Mouse (Mus musculus): Measurements from ENCODE around the gene B4galt5. TPM values are rescaled to one million over a fixed set of nuclear protein-coding genes. Genes with fewer than 3 reads are reported as not detected.
A peak's percentile ranks its signal among the peaks of the same experiment; 100 is the strongest.

The B4galt5 gene
- polyA plus RNA-seq, 2 experiments, result 2.3 TPM

DNA sequence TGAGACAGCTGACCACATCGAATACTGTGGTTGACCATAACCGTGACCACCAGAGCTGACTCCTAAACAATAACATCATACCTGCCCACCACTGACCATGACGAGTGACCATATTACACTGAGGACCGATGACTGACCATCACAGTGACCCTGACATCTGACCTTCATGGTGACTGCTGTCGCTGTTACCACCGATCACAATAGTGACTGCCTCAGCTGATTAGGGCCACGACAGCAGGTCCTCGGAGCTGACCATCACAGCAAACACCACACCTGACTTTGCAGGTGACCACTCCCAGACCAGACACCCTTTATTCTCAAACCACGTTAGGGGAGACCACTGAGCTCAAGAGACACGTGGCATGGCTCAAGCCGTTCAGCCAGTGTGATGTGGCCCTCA is 57.3 kb downstream of the B4galt5 start:
- Histone ChIP-seq H3K4me3 (ENCODE audit: insufficient read depth in 1 of 2, low read depth in 2 of 2, low read length in 2 of 2) (no peak overlapping the region), H3K9me3 (ENCODE audit: control insufficient read depth, low read length) (no peaks in the 10 kb centered on the region), H3K4me2 (ENCODE audit: low read depth) (peak overlapping the region; percentile 63), H3K27ac (peak overlapping the region; percentile 78), H3K27me3 (ENCODE audit: control insufficient read depth, insufficient read depth, low read length) (no peaks in the 10 kb centered on the region), H3K9ac (replicated peaks) (no peak overlapping the region; the same call in 1 of the 2 replicates), H3K4me1 (replicated peaks; ENCODE audit: control insufficient read depth in 2 of 2, insufficient read depth in 2 of 2, low read length in 1 of 2) (peaks cover 23 to 31% of the 10 kb centered on the region in 2 experiments), H3K36me3 (replicated peaks; ENCODE audit: control insufficient read depth, insufficient read depth, low read depth) (no peaks in the 10 kb centered on the region)
- ATAC-seq (ENCODE audit: insufficient read depth), result no peak
- 80% methylated on average over 11 of the region's 11 CpGs for WGBS (ENCODE audit: insufficient replicate concordance)
- DNase-seq (ENCODE audit: low read depth in 3 of 3, low spot score in 3 of 3), result no peak
- TF ChIP-seq CTCF (IDR thresholded peaks at IDR 0.05; ENCODE audit: low read depth) (no peak), EP300 (IDR thresholded peaks at IDR 0.05; ENCODE audit: low read depth) (no peak)

DNA sequence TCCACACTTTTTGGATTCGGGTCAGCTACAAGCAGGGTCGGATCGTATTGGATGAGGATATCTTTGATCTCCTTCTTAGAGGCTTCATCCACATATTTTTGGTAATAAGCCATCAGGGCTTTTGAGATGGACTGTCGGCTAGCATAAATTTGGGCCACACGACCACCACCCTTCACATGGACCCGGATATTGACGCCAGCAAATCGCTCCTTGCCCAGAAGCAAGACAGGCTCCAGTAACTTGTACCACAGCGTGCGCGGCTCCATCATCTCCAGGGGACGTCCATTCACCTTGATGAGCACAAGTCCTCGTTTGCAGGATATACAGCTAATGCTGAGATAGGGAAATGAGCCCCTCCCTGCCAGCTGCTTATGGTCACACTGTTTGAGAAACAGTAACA is 67.5 kb downstream of the B4galt5 start:
- Histone ChIP-seq H3K27ac (no peak overlapping the region), H3K4me3 (ENCODE audit: insufficient read depth in 1 of 2, low read depth in 2 of 2, low read length in 2 of 2) (no peak overlapping the region), H3K36me3 (replicated peaks; ENCODE audit: control insufficient read depth, insufficient read depth, low read depth) (no peaks in the 10 kb centered on the region), H3K9ac (replicated peaks) (no peak overlapping the region), H3K9me3 (ENCODE audit: control insufficient read depth, low read length) (no peaks in the 10 kb centered on the region), H3K4me1 (replicated peaks; ENCODE audit: control insufficient read depth in 2 of 2, insufficient read depth in 2 of 2, low read length in 1 of 2) (no peaks in the 10 kb centered on the region), H3K27me3 (ENCODE audit: control insufficient read depth, insufficient read depth, low read length) (no peaks in the 10 kb centered on the region), H3K4me2 (ENCODE audit: low read depth) (no peak overlapping the region)
- no peak for TF ChIP-seq EP300 (IDR thresholded peaks at IDR 0.05; ENCODE audit: low read depth)
- no peak for TF ChIP-seq CTCF (IDR thresholded peaks at IDR 0.05; ENCODE audit: low read depth)
- DNase-seq (ENCODE audit: low read depth in 3 of 3, low spot score in 3 of 3) (no peak), ATAC-seq (ENCODE audit: insufficient read depth) (no peak)
- WGBS (ENCODE audit: insufficient replicate concordance), result 73% methylated on average over 13 of the region's 13 CpGs

DNA sequence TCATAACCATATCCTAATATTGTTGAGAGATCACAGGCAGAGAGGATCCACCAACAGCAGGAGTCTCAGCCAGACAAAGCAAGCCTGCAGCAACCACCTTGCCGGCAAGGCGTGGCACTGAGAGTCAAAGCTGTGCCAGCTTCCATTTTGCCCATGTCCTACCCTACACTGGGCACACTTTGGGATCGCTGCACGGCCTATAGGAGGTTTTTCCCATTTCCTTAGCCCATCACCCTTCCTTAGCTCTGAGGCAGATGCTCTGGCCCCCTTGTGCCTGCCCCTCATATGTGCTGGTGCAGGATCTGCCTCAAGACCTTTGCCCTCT is 68.0 kb downstream of the B4galt5 start:
- Histone ChIP-seq H3K4me3 (ENCODE audit: insufficient read depth in 1 of 2, low read depth in 2 of 2, low read length in 2 of 2) (no peak overlapping the region), H3K36me3 (replicated peaks; ENCODE audit: control insufficient read depth, insufficient read depth, low read depth) (no peaks in the 10 kb centered on the region), H3K9ac (replicated peaks) (no peak overlapping the region), H3K9me3 (ENCODE audit: control insufficient read depth, low read length) (no peaks in the 10 kb centered on the region), H3K4me2 (ENCODE audit: low read depth) (no peak overlapping the region), H3K27ac (no peak overlapping the region), H3K4me1 (replicated peaks; ENCODE audit: control insufficient read depth in 2 of 2, insufficient read depth in 2 of 2, low read length in 1 of 2) (no peaks in the 10 kb centered on the region), H3K27me3 (ENCODE audit: control insufficient read depth, insufficient read depth, low read length) (no peaks in the 10 kb centered on the region)
- DNase-seq (ENCODE audit: low read depth in 3 of 3, low spot score in 3 of 3) (no peak), ATAC-seq (ENCODE audit: insufficient read depth) (peak; percentile 39; the same call in 1 of the 2 replicates)
- TF ChIP-seq CTCF (IDR thresholded peaks at IDR 0.05; ENCODE audit: low read depth), result no peak
- no peak for TF ChIP-seq EP300 (IDR thresholded peaks at IDR 0.05; ENCODE audit: low read depth)
- WGBS (ENCODE audit: insufficient replicate concordance), result 49% methylated on average over 4 of the region's 4 CpGs

DNA sequence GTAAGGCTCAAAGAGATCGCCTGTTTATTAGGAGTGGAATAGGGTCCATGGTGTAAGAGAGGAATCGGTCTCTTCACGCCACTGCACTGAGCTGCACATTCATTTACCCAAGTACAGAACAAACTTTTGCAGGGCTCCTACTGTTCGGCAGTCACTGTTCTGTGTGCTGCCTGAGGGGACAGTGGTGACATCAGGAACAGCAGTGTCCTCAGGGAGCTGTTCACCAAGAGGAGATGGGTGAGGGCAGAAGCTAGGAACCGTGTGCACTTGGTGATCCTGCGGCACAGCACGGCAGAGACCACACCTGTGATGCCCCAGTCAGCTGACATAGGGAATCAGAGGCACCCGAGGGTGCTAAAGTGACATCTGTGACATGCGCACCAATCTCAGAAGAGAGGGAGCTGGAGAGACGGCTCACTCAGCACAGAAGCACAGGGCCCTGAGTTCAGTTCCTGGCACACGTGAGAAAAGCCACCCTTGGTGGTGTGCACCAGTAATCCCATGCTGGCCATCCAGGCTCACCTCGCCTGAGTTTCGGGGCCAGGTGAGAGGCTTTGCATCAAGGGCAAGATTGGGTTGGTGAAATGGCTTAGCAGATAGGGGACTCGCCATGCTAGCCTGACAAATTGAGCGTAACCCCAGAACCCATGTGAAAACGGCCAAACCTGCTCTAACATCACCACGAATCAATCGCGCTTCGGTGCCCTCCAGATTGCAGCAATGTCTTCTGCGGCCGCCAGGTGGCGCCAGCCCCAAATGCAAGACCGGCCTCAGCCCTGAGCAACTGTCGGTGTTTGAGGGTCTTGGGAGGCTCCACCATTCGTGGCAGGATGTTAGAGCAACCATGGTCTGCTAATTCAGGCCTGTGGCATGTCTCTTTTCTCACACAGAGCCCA is 68.6 kb downstream of the B4galt5 start:
- Histone ChIP-seq H3K9ac (replicated peaks) (no peak overlapping the region), H3K27me3 (ENCODE audit: control insufficient read depth, insufficient read depth, low read length) (no peaks in the 10 kb centered on the region), H3K4me1 (replicated peaks; ENCODE audit: control insufficient read depth in 2 of 2, insufficient read depth in 2 of 2, low read length in 1 of 2) (no peaks in the 10 kb centered on the region), H3K4me2 (ENCODE audit: low read depth) (no peak overlapping the region), H3K4me3 (ENCODE audit: insufficient read depth in 1 of 2, low read depth in 2 of 2, low read length in 2 of 2) (no peak overlapping the region), H3K36me3 (replicated peaks; ENCODE audit: control insufficient read depth, insufficient read depth, low read depth) (no peaks in the 10 kb centered on the region), H3K9me3 (ENCODE audit: control insufficient read depth, low read length) (no peaks in the 10 kb centered on the region), H3K27ac (no peak overlapping the region)
- DNase-seq (ENCODE audit: low read depth in 3 of 3, low spot score in 3 of 3) (peak in 1 of 3 experiments; percentile 32), ATAC-seq (ENCODE audit: insufficient read depth) (peak; percentile 53)
- TF ChIP-seq EP300 (IDR thresholded peaks at IDR 0.05; ENCODE audit: low read depth) (no peak), CTCF (IDR thresholded peaks at IDR 0.05; ENCODE audit: low read depth) (peak; percentile 100)
- WGBS (ENCODE audit: insufficient replicate concordance), result 35% methylated on average over 26 of the region's 26 CpGs

DNA sequence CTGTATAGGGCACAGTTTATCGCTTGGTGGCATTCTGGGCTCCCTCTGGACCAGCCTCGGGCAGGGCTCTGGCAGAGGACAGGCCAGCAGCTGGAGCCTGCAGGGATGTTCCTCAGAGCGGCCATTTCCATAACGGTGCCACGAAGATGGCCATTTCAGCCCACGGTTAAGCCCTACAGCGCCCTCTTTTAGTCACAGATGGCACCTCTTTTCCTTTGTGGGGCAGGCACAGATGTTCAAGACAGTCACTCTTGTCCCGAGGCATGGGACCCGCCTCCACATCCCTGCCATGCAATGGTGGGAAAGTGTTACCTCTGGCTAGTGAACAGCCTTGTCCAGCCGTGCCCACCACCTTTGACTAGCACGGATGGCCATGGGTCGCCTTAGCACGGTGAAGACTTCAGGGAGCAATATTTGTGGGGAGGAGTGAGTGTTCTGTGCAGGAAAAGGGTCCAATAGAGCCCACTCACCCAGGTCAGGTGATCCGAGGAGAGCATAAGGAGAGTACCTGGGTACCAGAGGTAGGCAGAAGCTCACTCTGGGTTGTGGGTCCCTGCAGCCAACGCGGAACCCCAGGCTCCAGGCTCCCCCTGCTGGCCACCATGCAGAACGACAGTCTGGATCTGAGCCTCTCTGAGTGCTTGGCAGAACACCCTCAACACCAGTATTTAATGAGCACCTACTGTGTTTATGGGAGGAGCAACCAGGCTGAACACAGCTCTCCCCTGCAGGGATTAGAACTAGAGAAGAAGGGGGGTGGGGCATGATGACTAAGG is 70.0 kb downstream of the B4galt5 start:
- Histone ChIP-seq H3K27ac (no peak overlapping the region), H3K9me3 (ENCODE audit: control insufficient read depth, low read length) (no peaks in the 10 kb centered on the region), H3K36me3 (replicated peaks; ENCODE audit: control insufficient read depth, insufficient read depth, low read depth) (no peaks in the 10 kb centered on the region), H3K4me3 (ENCODE audit: insufficient read depth in 1 of 2, low read depth in 2 of 2, low read length in 2 of 2) (no peak overlapping the region), H3K4me1 (replicated peaks; ENCODE audit: control insufficient read depth in 2 of 2, insufficient read depth in 2 of 2, low read length in 1 of 2) (no peaks in the 10 kb centered on the region), H3K9ac (replicated peaks) (no peak overlapping the region), H3K27me3 (ENCODE audit: control insufficient read depth, insufficient read depth, low read length) (no peaks in the 10 kb centered on the region), H3K4me2 (ENCODE audit: low read depth) (no peak overlapping the region)
- ATAC-seq (ENCODE audit: insufficient read depth), result peak; percentile 28; the same call in 1 of the 2 replicates
- DNase-seq (ENCODE audit: low read depth in 3 of 3, low spot score in 3 of 3), result peak in 1 of 3 experiments; percentile 20
- 48% methylated on average over 17 of the region's 17 CpGs for WGBS (ENCODE audit: insufficient replicate concordance)
- peak; percentile 97 for TF ChIP-seq CTCF (IDR thresholded peaks at IDR 0.05; ENCODE audit: low read depth)
- no peak for TF ChIP-seq EP300 (IDR thresholded peaks at IDR 0.05; ENCODE audit: low read depth)
